Mouse (Mus musculus): ENCODE results near the gene Gnl2. TPM values are rescaled to one million over a fixed set of nuclear protein-coding genes. Genes with fewer than 3 reads are reported as not detected.

Gnl2 gene
- total RNA-seq (2022): 10 to 100 TPM; 54.2 to 67.7 (median 64.1) TPM

DNA sequence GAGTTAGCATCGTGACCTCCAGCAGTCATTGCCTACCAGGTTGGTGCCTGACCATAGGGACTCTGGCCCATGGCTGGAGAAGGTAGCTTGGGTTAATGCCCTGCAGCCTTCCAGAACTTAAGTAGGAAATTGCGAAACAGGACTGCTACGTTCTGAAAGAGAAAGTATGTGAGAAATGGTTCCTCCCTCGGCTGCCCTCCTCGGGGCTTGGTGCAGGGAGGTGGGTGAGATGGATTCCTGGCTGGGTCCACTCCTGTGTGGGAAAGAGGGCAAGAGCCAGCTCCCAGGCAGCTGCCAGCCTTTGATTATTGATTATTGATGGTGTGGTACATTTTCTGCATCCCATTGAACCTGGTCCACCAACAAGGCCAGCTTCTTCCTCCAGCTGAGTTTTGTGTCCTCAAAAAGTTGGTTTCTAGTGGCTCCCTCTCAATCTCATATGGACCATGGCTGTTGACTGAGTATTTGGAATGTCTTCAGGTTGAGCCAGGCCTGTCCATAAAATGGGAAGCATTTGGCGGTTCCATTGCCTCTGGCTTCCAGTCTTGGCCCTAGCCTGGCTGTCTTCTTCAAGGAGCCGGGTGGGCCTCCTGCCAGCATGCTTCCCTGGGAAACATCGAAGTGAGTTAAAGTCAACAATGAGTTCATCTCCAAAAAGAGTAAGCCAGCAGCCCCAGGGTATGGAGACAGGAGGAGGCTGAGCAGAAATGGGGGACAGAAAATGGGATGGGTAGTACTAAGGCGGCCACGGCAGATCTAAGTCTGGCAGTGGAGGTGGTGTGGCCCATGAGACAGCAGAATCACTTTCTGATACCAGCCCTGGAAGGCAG lies at the start of gene Gnl2:
Gene Gnl2 (plus strand): TSS at position 780 of the 830 bp plus-strand sequence.
- no peak for DNase-seq (ENCODE audit: low spot score in 2 of 2)

DNA sequence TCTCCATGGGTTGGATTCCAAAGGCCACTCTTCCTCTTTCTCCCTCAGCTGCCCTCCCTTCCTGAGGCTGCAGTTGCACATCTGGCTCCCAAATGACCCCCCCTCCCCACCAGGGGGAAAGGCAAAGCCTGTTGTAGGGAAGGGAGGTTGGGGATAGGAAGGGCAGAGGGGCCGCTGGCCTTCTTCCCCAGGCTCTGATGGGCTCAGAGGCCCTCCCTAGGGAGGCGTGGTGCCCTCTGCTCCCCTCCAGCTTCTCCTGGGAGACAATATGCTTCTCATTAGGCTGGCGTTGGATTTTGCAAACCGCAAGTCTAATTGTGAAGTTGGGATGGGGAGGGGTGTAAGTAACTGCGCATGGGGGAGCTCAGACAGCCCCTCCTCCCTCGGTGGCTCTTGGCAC lies 47.7 kb upstream of the Gnl2 start:
- no peak for DNase-seq (ENCODE audit: low spot score in 2 of 2)

DNA sequence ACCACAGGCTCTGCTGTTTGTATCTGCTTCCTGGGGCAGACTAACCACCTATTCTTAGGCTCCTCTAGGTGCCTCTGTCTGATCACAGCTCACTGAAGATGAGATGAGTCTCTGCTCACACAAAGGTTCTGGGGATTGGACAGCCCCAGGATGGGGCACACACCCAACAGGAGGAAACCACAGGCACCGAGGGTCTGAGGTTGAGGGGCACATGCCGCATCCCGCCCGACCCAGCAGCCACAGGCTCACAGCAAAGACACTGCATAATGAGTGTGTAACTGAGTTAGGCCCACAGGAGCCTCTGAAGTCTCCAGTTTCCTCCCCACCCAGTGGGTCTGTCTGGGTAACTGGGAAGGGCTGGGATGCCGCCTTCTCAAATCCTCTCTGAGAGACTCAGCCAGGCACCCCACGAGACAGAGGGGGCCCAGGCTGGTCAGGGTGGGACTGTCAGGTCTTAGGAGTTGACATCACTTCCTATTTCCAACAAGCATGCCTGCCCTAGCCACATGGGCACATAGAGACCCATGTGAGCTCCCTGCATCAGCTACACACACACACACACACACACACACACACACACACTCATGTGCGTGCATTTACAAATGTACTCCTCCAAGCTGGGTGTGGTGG lies 47.1 kb upstream of the Gnl2 start:
- DNase-seq (ENCODE audit: low spot score in 2 of 2): no peak

DNA sequence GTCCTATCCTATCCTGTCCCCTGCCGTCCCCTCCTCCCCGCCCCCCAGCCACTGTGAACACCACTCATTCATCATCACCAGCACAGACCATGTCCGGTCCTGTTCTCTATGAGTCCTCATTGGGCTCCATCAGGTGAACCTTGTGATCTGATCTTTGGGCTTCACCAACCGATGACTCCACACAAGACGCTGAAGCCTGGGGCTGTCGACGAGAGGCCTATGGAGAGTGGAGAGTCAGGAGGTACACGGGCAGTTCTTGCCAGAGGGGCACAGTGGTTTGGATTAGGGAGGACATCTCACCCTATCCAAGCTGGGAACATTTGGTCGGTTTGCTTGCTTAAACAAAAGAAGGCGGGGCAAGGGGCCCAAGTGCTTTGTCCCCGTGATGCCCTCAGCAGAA lies 46.2 kb upstream of the Gnl2 start:
- no peak for DNase-seq (ENCODE audit: low spot score in 2 of 2)

DNA sequence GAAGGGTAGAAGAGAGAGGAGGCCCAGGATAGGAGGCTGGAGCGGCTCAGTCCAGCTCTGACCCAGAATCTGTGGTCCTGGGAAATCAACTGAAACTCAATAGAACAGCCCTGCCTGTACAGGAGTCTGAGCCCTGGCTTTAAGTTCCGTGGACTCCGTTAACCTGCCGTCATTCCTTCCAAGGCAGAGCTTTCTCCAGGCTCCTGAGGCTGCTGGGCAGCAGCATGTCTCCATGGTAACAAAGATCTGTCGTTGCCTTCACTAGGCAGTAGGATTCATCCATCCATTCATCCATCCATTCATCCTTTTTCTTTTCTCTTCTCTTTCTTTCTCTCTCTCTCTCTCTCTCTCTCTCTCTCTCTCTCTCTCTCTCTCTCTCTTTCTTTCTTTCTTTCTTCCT lies 45.7 kb upstream of the Gnl2 start:
- no peak for DNase-seq (ENCODE audit: low spot score in 2 of 2)

DNA sequence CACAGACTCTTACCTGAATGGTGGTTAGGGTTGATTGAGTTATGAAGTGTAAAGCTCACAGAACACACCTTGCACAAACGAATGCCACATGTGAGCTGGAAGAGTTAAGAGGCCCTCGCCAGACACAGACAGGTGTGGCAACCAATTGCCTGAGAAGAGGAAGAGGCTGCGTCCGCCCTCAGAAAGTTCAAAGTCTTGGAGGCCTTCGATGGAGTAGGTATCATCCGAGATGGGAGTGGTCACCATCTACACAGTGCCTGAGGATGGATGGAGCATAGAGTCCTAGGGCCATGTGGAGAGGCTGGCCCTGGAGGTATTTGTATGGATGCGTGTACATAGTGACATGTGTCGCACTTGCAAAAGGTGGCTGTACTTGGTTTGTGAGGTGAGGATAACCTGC lies 45.3 kb upstream of the Gnl2 start:
- no peak for DNase-seq (ENCODE audit: low spot score in 2 of 2)

GRCm38 (mm10) chr4:124972316-124972715 lies 44.1 kb upstream of the Gnl2 start:
- DNase-seq (ENCODE audit: low spot score in 2 of 2): no peak

DNA sequence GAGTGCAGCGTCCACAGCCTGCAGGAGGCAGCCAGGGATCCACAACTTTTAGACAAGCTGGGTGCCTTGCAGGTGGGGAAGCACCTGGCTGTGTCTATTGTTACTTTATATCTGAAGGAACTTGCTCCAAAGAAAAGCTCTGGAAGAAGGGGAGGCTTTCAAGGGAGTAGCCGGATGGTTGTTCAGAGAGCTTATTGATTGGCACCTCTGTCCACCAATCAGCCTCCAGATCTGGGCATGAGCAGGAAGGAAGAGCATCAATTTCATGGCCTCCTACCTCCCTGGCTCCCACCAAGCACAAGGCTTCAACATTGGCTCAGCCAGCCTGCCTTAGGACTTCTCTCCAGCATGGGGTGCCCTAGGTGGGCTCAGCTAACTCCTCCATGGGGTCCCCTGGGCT lies 43.1 kb upstream of the Gnl2 start:
- no peak for DNase-seq (ENCODE audit: low spot score in 2 of 2)

GRCm38 (mm10) chr4:124978201-124978600 lies 38.2 kb upstream of the Gnl2 start:
- no peak for DNase-seq (ENCODE audit: low spot score in 2 of 2)

GRCm38 (mm10) chr4:124983893-124984526 lies 32.4 kb upstream of the Gnl2 start:
- no peak for DNase-seq (ENCODE audit: low spot score in 2 of 2)

DNA sequence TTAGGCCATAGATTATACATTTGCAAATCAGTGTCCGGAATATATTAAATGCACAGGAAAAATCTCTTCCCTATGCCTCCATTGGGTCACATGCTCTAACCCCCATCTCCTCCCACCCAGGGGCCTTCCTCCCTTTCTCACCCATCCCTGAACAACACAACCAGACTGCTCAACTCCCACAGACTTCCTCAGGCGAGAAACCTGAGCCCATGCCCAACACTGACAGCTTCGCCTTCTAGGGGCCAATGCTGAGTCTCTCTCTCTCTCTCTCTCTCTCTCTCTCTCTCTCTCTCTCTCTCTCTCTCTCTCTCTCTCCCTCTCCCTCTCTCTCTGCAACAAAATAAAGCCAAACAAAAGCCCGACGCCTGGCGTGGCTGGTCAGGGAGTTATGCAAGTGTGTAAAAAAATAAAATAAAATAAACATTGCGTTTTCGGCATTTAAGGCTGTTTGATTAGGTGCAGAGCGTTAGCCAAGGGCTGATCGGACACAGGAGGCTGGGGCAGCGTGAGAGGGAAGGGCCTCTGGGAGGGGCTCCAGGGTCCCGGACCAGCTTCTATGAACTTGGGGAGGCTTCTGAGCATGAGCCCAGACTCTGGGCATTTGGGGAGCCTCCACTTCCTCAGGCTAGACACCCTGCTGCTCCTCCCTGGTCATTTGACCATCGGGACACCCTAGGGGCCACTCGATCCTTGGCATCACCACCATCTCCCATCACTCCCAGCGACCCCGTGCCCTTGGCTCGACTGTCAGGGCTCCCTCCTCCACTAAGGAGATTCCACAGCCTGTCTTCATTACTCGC lies 31.3 kb upstream of the Gnl2 start:
- DNase-seq (ENCODE audit: low spot score in 2 of 2): no peak

DNA sequence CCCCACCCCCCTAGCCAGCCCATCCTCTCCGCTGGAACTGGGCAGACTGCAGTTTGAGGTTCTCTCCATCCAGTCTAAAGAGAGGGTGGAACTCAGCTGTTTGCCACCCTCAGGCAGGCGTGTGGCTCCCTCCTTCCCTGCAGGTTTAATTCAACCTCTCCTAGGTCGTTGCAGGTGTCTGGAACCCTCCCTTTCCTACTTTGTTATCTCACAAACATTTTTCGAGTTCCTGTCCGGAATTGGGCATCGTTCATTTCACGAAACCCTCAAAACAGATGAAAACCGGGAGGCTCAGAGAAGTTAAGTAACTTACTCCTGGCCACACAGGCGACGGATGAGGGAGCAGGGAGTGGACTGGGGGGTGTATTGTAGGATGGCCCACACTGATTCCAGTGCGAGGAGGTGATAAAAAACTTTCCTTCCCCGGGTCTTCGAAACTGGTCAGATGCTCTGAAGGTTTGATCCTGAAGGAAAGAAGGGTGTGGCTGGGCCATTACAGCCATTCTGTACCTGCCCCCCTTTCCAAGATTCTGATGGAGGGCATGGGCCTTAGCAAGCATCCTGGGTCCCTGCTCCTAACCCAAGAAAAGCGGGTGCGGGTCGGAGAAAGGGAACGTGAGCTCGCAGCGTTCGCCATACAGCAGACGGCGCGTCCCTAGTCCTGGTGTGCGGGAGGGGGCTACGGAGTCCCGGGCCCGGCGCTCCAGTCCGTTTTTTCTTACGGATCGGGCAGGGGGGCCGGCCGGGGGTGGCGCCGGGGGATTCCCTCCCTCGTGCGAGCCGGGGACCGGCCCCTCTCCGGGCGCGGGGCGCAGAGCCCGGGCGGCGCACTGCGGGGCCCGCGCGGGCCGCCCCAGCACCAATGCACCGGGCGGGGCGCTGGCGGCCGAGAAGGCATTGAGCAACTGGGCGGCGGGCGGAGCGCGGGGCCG lies 30.4 kb upstream of the Gnl2 start, which contains the start of gene Rspo1:
Gene Rspo1 (plus strand): TSS at position 760 of the 932 bp plus-strand sequence.
- no peak for DNase-seq (ENCODE audit: low spot score in 2 of 2)

GRCm38 (mm10) chr4:124986739-124987710 lies 29.4 kb upstream of the Gnl2 start:
- DNase-seq (ENCODE audit: low spot score in 2 of 2): no peak

GRCm38 (mm10) chr4:124987711-124988097 lies 28.7 kb upstream of the Gnl2 start:
- no peak for DNase-seq (ENCODE audit: low spot score in 2 of 2)

DNA sequence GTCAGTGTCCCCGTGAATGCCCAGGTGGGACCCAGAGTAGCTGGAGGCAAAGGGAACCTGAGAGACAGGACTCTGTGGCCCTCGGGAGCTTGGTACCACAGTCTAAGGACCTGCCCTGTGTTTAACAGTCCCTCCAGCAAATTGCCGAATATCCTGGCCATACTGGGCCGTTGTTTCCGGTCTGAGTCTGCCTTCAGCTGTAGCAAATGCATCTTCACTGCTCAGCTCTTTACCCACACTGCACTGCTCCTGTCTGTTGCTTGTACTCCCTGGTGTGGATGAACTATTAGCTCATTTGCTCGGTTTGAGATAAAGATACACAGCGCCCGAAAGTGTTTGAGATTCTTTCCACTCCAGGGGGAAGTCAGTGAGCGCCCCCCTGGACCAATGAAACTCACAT lies 28.0 kb upstream of the Gnl2 start:
- no peak for DNase-seq (ENCODE audit: low spot score in 2 of 2)

- DNase-seq (ENCODE audit: low spot score in 2 of 2): no peak
Measured at GRCm38 (mm10) chr4:124989787-124990253, 26.6 kb upstream of the Gnl2 start.

- DNase-seq (ENCODE audit: low spot score in 2 of 2): no peak
Measured at GRCm38 (mm10) chr4:124990325-124990724, 26.1 kb upstream of the Gnl2 start.

DNA sequence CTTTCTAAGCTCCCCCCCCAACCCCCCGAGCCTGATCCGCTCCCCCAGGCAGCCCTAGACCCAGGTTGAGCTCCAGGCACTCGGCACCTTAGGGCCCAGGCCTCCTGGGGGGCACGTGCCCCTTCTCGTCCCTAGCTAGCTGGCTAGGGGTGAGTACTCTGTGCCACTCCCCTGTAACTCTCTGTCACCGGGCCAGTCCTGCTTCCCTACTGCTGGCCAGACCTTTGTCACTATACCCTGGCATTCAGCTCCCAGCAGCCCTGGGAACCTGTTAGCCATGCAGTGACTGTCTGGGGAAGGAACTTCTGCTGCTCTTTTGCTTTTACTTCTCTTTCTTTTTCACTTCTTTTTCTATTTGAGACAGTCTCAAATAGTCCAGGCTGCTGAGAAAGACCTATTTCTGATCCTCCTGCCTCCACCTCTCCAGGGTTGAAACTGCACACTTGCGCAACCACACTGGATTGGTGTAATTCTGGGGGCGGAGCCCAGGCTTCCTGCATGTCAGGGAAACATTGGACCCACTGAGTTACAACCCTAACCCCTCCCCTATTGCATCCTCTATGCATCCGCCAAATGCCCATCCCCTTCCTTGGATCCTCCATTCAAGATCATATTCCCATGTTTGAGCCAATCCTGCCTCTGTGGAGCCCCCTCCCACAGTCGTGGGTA lies 18.8 kb upstream of the Gnl2 start:
- no peak for DNase-seq (ENCODE audit: low spot score in 2 of 2)

- no peak for DNase-seq (ENCODE audit: low spot score in 2 of 2)
Measured at GRCm38 (mm10) chr4:124999548-124999947, 16.8 kb upstream of the Gnl2 start.
